Mouse (Mus musculus) cerebellum, postnatal 4 days (tissue): ENCODE data around the gene Krt10.

ENCODE experiments used
- DNase-seq, 2 experiments: peaks; one replicate each; pipeline ENCODE4 v3.0.0; 2022; ENCODE audit warnings: low spot score in 2 of 2, mixed read lengths in 1 of 2

Gene Krt10

GRCm38 (mm10) chr11:99389264-99389663 is at the start of gene Krt10:
Gene Krt10, minus strand, starts transcription at chr11:99389364.
- no peak for DNase-seq

- DNase-seq = no peak
These were observed 48.8 kb upstream of the Krt10 start, which contains the start of gene Krt20 for GRCm38 (mm10) chr11:99437972-99438371. Gene Krt20, minus strand, starts transcription at chr11:99438150.

- no peak for DNase-seq
These were observed 47.5 kb upstream of the Krt10 start for GRCm38 (mm10) chr11:99436625-99437024.

GRCm38 (mm10) chr11:99430670-99431069 is 41.5 kb upstream of the Krt10 start:
- DNase-seq = peak in 1 of 2 experiments; percentile 64

GRCm38 (mm10) chr11:99422159-99422558 is 33.0 kb upstream of the Krt10 start, which contains the start of gene Krt12:
Gene Krt12, minus strand, starts transcription at chr11:99422259.
- DNase-seq = no peak

GRCm38 (mm10) chr11:99420586-99420985 is 31.4 kb upstream of the Krt10 start:
- DNase-seq = no peak

- DNase-seq = no peak
These were observed 28.7 kb upstream of the Krt10 start for GRCm38 (mm10) chr11:99417819-99418218.

GRCm38 (mm10) chr11:99416902-99417301 is 27.7 kb upstream of the Krt10 start:
- no peak for DNase-seq

GRCm38 (mm10) chr11:99414463-99415147 is 25.4 kb upstream of the Krt10 start:
- no peak for DNase-seq

GRCm38 (mm10) chr11:99413247-99413646 is 24.1 kb upstream of the Krt10 start:
- peak in 1 of 2 experiments; percentile 10 for DNase-seq

GRCm38 (mm10) chr11:99406186-99406585 is 17.0 kb upstream of the Krt10 start:
- DNase-seq = no peak

GRCm38 (mm10) chr11:99399956-99400549 is 10.9 kb upstream of the Krt10 start:
- DNase-seq = no peak

GRCm38 (mm10) chr11:99398832-99399231 is 9.7 kb upstream of the Krt10 start:
- DNase-seq = no peak

GRCm38 (mm10) chr11:99398084-99398483 is 8.9 kb upstream of the Krt10 start:
- DNase-seq = no peak

GRCm38 (mm10) chr11:99396661-99397060 is 7.5 kb upstream of the Krt10 start:
- DNase-seq = no peak

GRCm38 (mm10) chr11:99396034-99396433 is 6.9 kb upstream of the Krt10 start:
- DNase-seq = no peak

- DNase-seq = no peak
These were observed 3.3 kb upstream of the Krt10 start for GRCm38 (mm10) chr11:99392492-99392891.

- DNase-seq = no peak
These were observed 2.2 kb upstream of the Krt10 start for GRCm38 (mm10) chr11:99391375-99391774.

- no peak for DNase-seq
These were observed 1.7 kb upstream of the Krt10 start for GRCm38 (mm10) chr11:99390866-99391265.

- DNase-seq = no peak
These were observed 503 bp downstream of the Krt10 start for GRCm38 (mm10) chr11:99388661-99389060.

- peak; percentile 64 to 84 for DNase-seq
These were observed 3.1 kb downstream of the Krt10 start for GRCm38 (mm10) chr11:99385813-99386721.

GRCm38 (mm10) chr11:99379568-99379967 is 9.6 kb downstream of the Krt10 start:
- peak; percentile 38 to 81 for DNase-seq
